Mouse (Mus musculus) forebrain, embryonic 16.5 days (tissue): Measurements from ENCODE around the gene Slc2a12. TPM values are rescaled to one million over a fixed set of nuclear protein-coding genes. Genes with fewer than 3 reads are reported as not detected.

Experiments
- ATAC-seq: fragments of 200-750 bp; cut with Nextera tagmentation; 2 replicates; pipeline ENCODE4 v1.8.0; 2017; ENCODE audit warnings: mild to moderate bottlenecking, moderate library complexity
- H3K27ac ChIP-seq: fragments of 300-500 bp; sonication (generic); 2 replicates; pipeline ENCODE4 v1.5.1; 2014; ENCODE audit warnings: low read length, control low read depth
- H3K27me3 ChIP-seq: fragments of 300-500 bp; sonication (generic); replicated peaks from 2 replicates; pipeline ENCODE4 v1.6.1; 2014; ENCODE audit warnings: low read length; ENCODE audit not compliant: control insufficient read depth, insufficient read depth
- H3K36me3 ChIP-seq: fragments of 300-500 bp; sonication (generic); 2 replicates; pipeline ENCODE4 v1.6.1; 2014; ENCODE audit not compliant: control insufficient read depth, insufficient read depth
- H3K4me1 ChIP-seq: fragments of 300-500 bp; sonication (generic); replicated peaks from 2 replicates; pipeline ENCODE4 v1.6.1; 2014; ENCODE audit warnings: low read length; ENCODE audit not compliant: control insufficient read depth, insufficient read depth
- H3K4me2 ChIP-seq: fragments of 300-500 bp; sonication (generic); 2 replicates; pipeline ENCODE4 v1.6.1; 2014; ENCODE audit warnings: mild to moderate bottlenecking, low read length, control low read depth
- H3K4me3 ChIP-seq: fragments of 300-500 bp; sonication (generic); replicated peaks from 2 replicates; pipeline ENCODE4 v1.5.1; 2014; ENCODE audit warnings: mild to moderate bottlenecking, low read length, control low read depth
- H3K9ac ChIP-seq: fragments of 300-500 bp; sonication (generic); replicated peaks from 2 replicates; pipeline ENCODE4 v1.6.1; 2014; ENCODE audit warnings: low read depth, low read length, control low read depth
- H3K9me3 ChIP-seq: fragments of 300-500 bp; sonication (generic); 2 replicates; pipeline ENCODE4 v1.6.1; 2016; ENCODE audit warnings: low read length; ENCODE audit not compliant: control insufficient read depth
- WGBS: fragments of 180-500 bp; shearing (Covaris S2); extraction: QIAGEN DNeasy Blood & Tissue Kit; methylation state at CpG from one replicate; pipeline ENCODE4 v1.1.7; 2014; 5-methylcytosine and 5-hydroxymethylcytosine counted together
- polyA plus RNA-seq: library from polyadenylated mRNA; unstranded; fragments of >200 nt; fragmentation: Nextera tagmentation; extraction: Ambion mirVana; gene quantifications from 2 replicates; pipeline ENCODE4 v1.2.1, GENCODE M21; 2015

Gene Slc2a12
- polyA plus RNA-seq, 1 experiment from 2014 or later: 4.2 TPM

DNA sequence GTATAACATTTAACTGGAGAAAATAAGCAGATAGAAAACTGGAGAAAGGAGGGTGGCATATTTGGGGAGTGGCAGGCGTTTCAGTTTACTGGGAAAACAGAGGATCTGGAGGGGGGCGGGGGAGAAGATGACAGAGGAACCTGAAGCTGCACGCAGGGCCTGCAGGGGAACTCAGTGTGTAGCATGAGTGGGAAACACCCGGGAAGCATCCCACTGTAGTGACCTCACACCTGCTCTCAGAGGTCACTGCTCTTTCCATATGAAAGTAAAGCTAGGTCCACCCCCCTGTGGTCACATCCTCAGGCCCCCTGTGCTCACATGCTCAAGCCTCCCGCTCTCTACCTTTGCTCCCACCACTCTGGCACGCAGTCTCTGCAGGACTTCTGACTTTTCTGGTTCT lies 9.0 kb downstream of the Slc2a12 start:
- Histone ChIP-seq H3K4me1 (peaks cover 4% of the 10 kb centered on the region), H3K36me3 (no peaks in the 10 kb centered on the region), H3K27me3 (no peaks in the 10 kb centered on the region), H3K9me3 (no peaks in the 10 kb centered on the region), H3K27ac (no peak overlapping the region), H3K9ac (no peak overlapping the region), H3K4me3 (no peak overlapping the region), H3K4me2 (no peak overlapping the region)
- WGBS: 61% methylated on average over 6 of the region's 6 CpGs
- no peak for ATAC-seq

DNA sequence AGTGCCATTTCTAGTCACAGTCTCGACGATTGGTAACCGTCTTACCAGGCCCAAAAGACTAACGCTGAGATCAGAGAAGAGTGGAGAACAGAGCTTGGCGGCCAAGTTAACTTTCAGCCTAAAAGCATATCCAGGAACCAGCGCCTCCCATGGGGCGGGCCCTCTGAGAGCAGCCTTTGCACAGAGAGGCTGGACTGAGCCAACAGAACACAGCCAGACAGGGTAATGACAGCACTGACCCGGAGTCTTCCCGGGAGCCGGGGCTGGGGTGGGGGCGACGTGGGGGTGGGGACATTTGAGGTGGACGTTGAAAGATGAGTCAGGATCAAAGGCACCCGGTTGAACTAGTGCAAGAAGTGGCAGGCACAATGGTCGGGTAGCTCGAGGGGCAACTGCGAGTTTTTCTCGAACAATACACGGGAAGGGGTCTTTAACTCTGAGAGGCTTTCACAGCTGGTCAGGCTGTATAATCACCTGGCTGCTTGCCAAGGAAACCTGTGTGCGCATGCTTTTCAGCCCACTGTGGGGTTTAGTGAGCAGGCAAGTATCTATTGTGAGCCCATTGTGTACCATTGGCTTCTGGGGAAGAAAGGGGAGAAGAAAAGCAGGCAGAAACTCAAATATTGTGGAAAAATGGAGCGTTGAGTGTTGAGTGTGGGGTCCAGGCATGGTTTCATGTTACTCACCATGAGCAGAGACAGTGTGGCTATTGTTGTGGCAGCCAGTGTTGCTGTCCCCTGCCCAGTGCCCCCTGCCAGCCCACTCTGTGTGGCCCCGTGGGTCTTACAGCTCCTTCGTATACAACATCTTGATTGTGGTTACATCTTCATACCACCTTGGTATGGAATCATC lies 13.9 kb downstream of the Slc2a12 start:
- Histone ChIP-seq H3K27ac (no peak overlapping the region), H3K9ac (no peak overlapping the region)
- 7% methylated on average over 23 of the region's 23 CpGs for WGBS

DNA sequence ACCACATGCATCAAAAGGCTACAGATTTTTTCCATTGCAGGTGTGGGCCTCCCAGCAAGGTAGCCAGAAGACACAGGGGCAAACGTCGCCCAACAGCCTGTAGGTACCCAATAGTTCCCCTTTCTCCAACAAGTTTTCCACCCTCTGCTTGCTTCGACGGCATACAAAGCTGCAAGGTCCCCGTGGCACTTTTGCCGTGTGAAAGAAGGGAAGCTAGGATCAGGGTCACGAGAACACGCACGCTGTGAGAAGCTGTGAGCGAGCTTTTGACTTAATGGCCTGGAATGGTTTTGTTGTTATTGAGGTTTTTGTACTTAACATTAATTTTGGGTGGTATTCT lies 14.5 kb downstream of the Slc2a12 start:
- Histone ChIP-seq H3K27ac (no peak overlapping the region), H3K4me3 (no peak overlapping the region), H3K4me2 (no peak overlapping the region), H3K4me1 (peaks cover 9% of the 10 kb centered on the region), H3K9ac (no peak overlapping the region), H3K36me3 (no peaks in the 10 kb centered on the region), H3K9me3 (no peaks in the 10 kb centered on the region), H3K27me3 (no peaks in the 10 kb centered on the region)
- ATAC-seq: 0 out of 2 replicates have a peak, but pooled peaks have one; percentile 2
- 53% methylated on average over 10 of the region's 10 CpGs for WGBS

More for the DNA sequence above, 13.9 kb downstream of the Slc2a12 start:
- peaks cover 9% of the 10 kb centered on the region for H3K4me1 ChIP-seq
- H3K36me3 ChIP-seq: no peaks in the 10 kb centered on the region
- peak; percentile 94 for ATAC-seq
- no peaks in the 10 kb centered on the region for H3K27me3 ChIP-seq
- no peaks in the 10 kb centered on the region for H3K9me3 ChIP-seq
- H3K4me2 ChIP-seq: peak overlapping the region; percentile 38
- no peak overlapping the region for H3K4me3 ChIP-seq

DNA sequence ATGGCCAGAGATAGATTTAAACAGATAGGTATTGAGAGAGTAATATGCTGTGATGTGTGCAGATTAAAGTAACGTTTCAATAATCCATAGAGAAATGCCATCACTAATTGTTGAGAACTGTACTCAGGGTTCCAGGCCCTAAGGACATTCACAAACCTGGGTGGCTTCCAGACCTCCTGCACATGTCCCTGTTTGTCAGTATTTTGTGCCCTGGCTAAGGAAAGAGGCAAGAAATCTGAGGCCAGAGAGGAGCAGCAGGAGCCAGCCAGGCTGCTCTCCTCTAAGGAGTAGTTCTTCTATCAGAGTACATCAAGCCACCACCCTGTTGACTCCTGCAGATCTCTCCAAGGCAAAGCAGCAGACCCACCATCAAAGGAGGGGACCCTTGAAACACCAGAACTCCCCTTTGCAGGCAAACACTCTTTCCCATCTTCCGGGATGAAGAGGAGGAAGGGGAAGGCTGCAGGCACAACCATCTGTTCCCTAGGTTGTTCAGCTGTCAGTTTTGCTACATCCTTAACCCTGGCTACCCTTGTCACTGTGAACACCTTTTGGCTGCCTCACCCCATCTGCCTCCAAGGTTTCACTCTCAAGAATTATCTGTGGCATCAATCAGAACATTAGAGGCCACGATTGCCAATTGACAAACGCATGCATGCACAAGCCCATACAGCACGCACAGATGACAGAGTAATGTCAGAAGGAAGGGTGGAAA lies 15.6 kb downstream of the Slc2a12 start:
- H3K36me3 ChIP-seq: no peaks in the 10 kb centered on the region
- WGBS: 76% methylated on average over 5 of the region's 5 CpGs

DNA sequence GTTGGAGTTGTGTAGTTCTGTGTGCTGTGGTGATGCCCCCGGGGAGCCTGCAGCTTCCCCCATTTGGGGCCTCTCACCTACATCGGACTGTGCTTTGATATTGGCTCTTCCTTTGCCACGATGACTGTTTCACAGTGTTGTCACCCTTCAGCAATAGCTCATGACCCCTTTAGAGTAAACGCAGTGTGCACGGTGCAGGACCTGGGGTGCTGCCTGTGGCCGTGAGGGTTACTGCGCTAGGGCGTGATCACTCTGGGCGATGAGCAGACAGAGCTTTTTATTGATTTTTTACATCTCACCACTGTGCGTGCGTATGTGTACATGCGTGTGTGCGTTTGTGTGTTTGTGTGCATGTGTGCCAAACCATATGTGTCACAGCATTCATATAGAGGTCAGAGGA lies 23.7 kb downstream of the Slc2a12 start:
- Histone ChIP-seq H3K4me2 (no peak overlapping the region), H3K27ac (no peak overlapping the region), H3K27me3 (no peaks in the 10 kb centered on the region), H3K4me3 (no peak overlapping the region), H3K4me1 (no peaks in the 10 kb centered on the region), H3K36me3 (no peaks in the 10 kb centered on the region), H3K9me3 (no peaks in the 10 kb centered on the region), H3K9ac (no peak overlapping the region)
- ATAC-seq: no peak
- WGBS: 92% methylated on average over 13 of the region's 13 CpGs

More for the DNA sequence above, 15.6 kb downstream of the Slc2a12 start:
- Histone ChIP-seq H3K4me3 (no peak overlapping the region), H3K9ac (no peak overlapping the region), H3K4me1 (peaks cover 9% of the 10 kb centered on the region), H3K4me2 (no peak overlapping the region), H3K27me3 (no peaks in the 10 kb centered on the region), H3K9me3 (no peaks in the 10 kb centered on the region), H3K27ac (no peak overlapping the region)
- no peak for ATAC-seq

DNA sequence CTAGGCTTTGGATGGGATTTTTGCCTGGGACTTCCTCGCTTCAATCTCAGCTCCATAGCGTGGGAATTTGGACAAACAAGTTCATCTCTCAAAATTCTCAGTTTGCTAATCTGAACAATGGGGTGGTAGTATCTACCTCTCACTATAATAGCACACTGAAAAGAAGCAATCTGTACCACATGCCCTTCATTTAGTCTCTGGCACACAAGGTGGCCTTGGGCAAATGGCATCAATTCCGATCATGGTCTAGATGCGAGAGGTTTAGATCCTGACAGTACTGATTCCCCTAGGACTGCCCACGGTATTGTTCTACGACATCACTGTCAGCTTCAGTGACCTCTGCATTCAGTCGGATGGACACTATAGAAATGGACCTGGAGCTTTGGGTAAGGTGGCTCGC lies 29.4 kb downstream of the Slc2a12 start:
- no peak for ATAC-seq
- Histone ChIP-seq H3K9me3 (no peaks in the 10 kb centered on the region), H3K4me1 (no peaks in the 10 kb centered on the region), H3K36me3 (no peaks in the 10 kb centered on the region), H3K9ac (no peak overlapping the region), H3K27ac (no peak overlapping the region), H3K4me3 (no peak overlapping the region), H3K27me3 (no peaks in the 10 kb centered on the region), H3K4me2 (no peak overlapping the region)
- WGBS: 90% methylated on average over 8 of the region's 8 CpGs

DNA sequence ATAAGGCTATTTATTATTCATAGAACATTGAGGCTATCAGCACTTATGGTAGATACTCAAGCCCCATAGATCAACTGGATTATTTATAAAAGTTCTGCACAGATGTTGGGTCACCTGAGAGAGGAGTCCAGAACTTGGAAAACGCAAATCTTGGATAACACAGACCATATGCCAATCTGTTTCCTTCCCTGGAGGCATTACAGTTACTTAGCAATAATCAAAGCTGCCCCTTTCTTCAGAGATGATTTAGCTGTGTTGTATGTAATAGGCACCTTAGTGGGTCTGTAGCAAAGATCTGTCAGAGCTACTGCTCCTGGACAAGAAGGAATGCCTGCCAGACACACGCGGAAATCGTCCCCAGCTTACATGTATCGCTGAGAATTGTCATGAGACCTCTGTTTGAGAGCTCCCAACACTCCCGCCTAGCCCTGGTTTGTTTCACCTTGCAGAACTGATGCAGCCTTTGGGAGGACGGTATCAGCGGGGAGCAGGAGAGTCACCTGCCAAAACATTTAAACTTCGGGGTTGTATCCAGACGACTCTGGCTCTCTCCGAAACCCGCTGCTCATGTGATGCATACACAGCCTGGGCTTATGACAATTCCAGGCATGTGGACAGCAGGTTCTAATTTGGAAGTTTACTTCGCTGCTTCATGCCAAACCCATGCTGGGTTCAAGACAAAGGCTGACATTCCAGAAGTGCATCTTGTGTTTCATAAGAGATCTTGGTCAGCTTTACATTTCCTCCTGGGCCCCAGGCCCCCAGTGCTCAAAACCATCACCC lies 31.2 kb downstream of the Slc2a12 start:
- Histone ChIP-seq H3K4me2 (no peak overlapping the region), H3K36me3 (no peaks in the 10 kb centered on the region), H3K9ac (no peak overlapping the region), H3K4me1 (no peaks in the 10 kb centered on the region), H3K9me3 (no peaks in the 10 kb centered on the region), H3K27me3 (no peaks in the 10 kb centered on the region), H3K27ac (no peak overlapping the region), H3K4me3 (no peak overlapping the region)
- WGBS: 69% methylated on average over 13 of the region's 13 CpGs
- no peak for ATAC-seq

DNA sequence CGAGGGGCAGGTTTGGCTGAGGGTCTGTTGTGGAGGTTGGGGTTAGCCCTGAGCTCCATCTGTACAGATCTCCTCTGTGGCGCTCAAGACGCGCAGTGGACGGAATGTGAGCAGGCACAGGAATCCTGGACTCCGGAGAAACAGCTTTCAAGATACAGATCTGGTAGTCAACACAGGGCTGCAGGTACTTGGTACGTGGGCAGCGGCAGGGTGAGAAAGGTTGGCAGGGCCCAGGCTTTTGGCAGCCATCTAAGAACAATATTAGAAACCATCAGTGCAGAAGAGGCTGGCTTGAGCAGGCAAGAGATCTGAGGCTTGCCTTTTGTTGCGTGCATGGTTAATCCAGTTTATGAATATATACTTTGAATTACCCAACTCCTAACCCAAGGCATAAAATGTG lies 51.4 kb downstream of the Slc2a12 start:
- no peaks in the 10 kb centered on the region for H3K27me3 ChIP-seq
- H3K27ac ChIP-seq: no peak overlapping the region
- H3K36me3 ChIP-seq: no peaks in the 10 kb centered on the region
- ATAC-seq: no peak
- H3K9ac ChIP-seq: no peak overlapping the region
- H3K9me3 ChIP-seq: no peaks in the 10 kb centered on the region
- no peak overlapping the region for H3K4me2 ChIP-seq
- no peak overlapping the region for H3K4me3 ChIP-seq
- WGBS: 92% methylated on average over 9 of the region's 9 CpGs
- peaks cover 4% of the 10 kb centered on the region for H3K4me1 ChIP-seq

DNA sequence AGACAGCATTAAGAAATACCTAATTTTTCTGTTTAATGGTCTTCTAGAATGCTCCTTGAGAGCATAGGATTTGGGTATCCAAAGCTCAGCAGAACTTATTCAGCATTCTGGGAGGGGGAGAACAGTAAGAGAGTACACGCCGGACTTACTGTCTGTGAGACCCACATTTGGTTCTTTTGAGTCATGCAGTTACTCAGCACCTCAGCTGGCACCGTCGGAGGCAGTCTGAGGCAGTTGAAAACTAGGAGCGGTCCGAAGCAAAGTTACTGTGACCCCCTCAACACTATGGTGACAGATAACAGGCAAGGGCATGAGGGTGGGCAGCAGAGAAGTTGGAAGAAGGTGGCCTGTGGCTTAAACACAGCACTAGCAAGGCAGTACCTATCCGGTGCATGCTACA lies 52.1 kb downstream of the Slc2a12 start:
- H3K9ac ChIP-seq: no peak overlapping the region
- no peak overlapping the region for H3K4me3 ChIP-seq
- no peaks in the 10 kb centered on the region for H3K27me3 ChIP-seq
- H3K9me3 ChIP-seq: no peaks in the 10 kb centered on the region
- WGBS: 92% methylated on average over 7 of the region's 7 CpGs
- no peak overlapping the region; the same call in 1 of the 2 replicates for H3K27ac ChIP-seq
- no peak overlapping the region for H3K4me2 ChIP-seq
- no peak for ATAC-seq
- H3K4me1 ChIP-seq: peaks cover 10% of the 10 kb centered on the region
- no peaks in the 10 kb centered on the region for H3K36me3 ChIP-seq
